Mouse (Mus musculus): ENCODE measurements at regions not wholly inside any gene's neighbourhood (a gene's known extent, or its start where the extent isn't known, plus 50 kb on each side); places are given as distances from the start of the nearest gene placed in this dataset.

DNA sequence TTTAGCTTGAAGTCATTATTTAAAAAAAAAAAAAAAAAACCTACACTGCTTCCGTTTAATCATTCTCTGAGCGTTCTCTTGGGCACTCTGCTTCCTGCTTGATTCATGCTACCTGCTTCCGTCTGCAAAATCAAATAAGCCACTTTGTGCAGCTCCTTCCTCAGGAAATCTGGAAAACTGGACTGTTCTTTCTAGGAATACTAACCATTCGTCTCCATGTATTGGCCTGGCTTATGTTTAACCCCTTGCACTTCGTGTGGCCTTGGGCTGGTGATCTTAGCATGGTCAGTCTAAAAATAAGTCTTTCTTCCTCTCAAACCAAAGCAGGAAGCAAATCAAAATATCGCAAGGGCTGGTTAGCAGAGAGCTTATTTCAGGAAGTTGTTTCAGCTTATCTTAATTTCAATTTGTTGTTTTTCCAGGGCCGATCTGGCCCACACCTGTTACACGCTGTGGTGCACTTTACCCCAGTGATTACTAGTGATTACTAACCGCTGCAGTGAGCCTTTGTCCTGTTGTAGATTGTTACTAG is 68.5 kb upstream of the Lcorl start:
- peak; percentile 5 for DNase-seq (ENCODE audit: low spot score)

GRCm38 (mm10) chr5:45923907-45924594 is 66.6 kb upstream of the Lcorl start:
- DNase-seq (ENCODE audit: low spot score), result no peak
